Comparison of ENCODE assay signal across 9 mouse cellular contexts in the genomic region with DNA sequence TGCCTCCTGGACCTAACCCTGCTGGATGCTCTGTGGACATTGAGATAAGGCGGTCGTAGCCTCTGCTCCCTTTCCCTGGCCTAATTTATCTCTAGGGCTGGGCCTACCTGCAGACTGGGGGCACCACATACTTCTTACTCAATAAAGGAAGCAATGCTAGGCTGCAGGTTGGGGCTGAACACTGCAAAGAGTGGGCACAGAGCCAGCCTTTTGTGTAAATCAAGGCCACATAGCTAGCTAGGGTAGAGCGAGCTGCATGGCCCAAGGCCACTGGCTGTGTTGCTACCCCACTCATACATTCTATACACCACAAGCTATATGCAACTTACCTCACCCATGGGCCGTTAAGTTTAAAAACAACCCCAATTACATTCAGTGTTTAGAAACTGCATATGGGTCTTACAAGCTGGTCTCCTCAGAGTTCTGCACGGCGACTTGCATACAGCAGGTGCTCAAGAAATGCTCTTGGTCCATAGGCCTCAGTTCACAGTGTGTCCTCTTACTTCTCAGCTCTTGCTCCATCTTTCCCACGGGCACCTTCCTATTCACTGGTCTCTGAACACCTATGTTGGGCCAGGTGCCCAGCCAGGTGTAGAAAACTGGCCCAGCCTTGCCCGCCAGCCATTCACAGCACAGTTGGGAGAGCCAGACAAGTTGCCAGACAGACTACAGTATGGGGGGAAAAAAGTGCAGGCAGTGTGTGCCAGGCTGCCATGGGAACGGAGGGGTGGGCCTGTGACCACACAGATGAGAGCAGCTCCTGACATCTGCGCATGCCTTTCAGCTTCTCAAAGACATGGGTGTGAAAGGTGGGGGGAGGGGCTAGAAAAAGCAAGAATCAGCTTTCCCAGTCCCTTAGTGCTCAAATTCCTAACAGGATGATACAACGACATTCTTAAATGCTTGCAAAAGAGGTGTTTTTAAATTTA. TPM values are rescaled to one million over a fixed set of nuclear protein-coding genes. Genes with fewer than 3 reads are reported as not detected.
A peak's percentile ranks its signal among the peaks of the same experiment; 100 is the strongest.
DNase-seq lines count a peak whose midpoint lies in the region; ATAC-seq and TF ChIP-seq lines count a peak whose summit lies in the region.
"Had no signal": no experiment of that assay in that cellular context is flagged by ENCODE, and none has a peak within 500 bp of the region (broad histone marks: within the 10 kb centered on the region; RNA-seq: fewer than 3 reads in every experiment).

No protein-coding gene starts in this region.

- H3K9ac ChIP-seq in stomach, embryonic 14.5 days (replicated peaks; ENCODE audit: low read depth, low read length): no peak overlapping the region
- no peak overlapping the region for H3K9ac ChIP-seq in stomach, postnatal 0 days (ENCODE audit: low read length)
- no peak overlapping the region for H3K9ac ChIP-seq in hindbrain, embryonic 14.5 days
- H3K9ac ChIP-seq: heart, embryonic 15.5 days had no signal

- TF ChIP-seq EP300 in stomach, postnatal 0 days (optimal IDR thresholded peaks at IDR 0.05): no peak

- peak; percentile 42; the same call in 1 of the 2 replicates for ATAC-seq in stomach, embryonic 14.5 days (ENCODE audit: insufficient number of reproducible peaks, insufficient read depth, low FRiP score, low read depth)
- no peak for ATAC-seq in stomach, postnatal 0 days (ENCODE audit: low FRiP score, low TSS enrichment)
- peak; percentile 67 for ATAC-seq in hindbrain, embryonic 14.5 days (ENCODE audit: low FRiP score)

- intact Hi-C loops in left cerebral cortex, postnatal 25 days (cut with DNase I): loop anchor here (10.0 kb wide), 1 partner anchor 165 kb away; no protein-coding TSS in a partner anchor

- no peaks in the 10 kb centered on the region for H3K36me3 ChIP-seq in stomach, embryonic 14.5 days (ENCODE audit: control insufficient read depth, insufficient read depth, low read length)
- no peaks in the 10 kb centered on the region for H3K36me3 ChIP-seq in stomach, postnatal 0 days (ENCODE audit: control insufficient read depth, insufficient read depth, low read length)
- H3K36me3 ChIP-seq in hindbrain, embryonic 14.5 days (replicated peaks; ENCODE audit: control insufficient read depth, insufficient read depth): no peaks in the 10 kb centered on the region
- H3K36me3 ChIP-seq: heart, embryonic 15.5 days had no signal

- no peak overlapping the region for H3K4me2 ChIP-seq in stomach, embryonic 14.5 days (replicated peaks; ENCODE audit: low read depth, low read length)
- no peak overlapping the region for H3K4me2 ChIP-seq in stomach, postnatal 0 days (replicated peaks; ENCODE audit: low read depth)
- H3K4me2 ChIP-seq in hindbrain, embryonic 14.5 days (replicated peaks): no peak overlapping the region
- H3K4me2 ChIP-seq: heart, embryonic 15.5 days had no signal

- 72% methylated on average over 11 of the region's 11 CpGs for WGBS in stomach, embryonic 14.5 days
- WGBS in stomach, postnatal 0 days: 64% methylated on average over 11 of the region's 11 CpGs
- 70% methylated on average over 11 of the region's 11 CpGs for WGBS in hindbrain, embryonic 14.5 days

- no peaks in the 10 kb centered on the region for H3K27me3 ChIP-seq in stomach, embryonic 14.5 days (ENCODE audit: control insufficient read depth, insufficient read depth, low read length)
- no peaks in the 10 kb centered on the region for H3K27me3 ChIP-seq in stomach, postnatal 0 days (ENCODE audit: control insufficient read depth, insufficient read depth, low read length)
- H3K27me3 ChIP-seq in hindbrain, embryonic 14.5 days (ENCODE audit: control insufficient read depth, insufficient read depth, low read length): no peaks in the 10 kb centered on the region
- H3K27me3 ChIP-seq: heart, embryonic 15.5 days had no signal

- no peak for DNase-seq in stomach, postnatal 0 days (ENCODE audit: low spot score)
- DNase-seq in hindbrain, embryonic 14.5 days (ENCODE audit: low spot score): peak; percentile 30
- DNase-seq in left cerebral cortex, postnatal 25 days (ENCODE audit: low spot score in 2 of 2): peak; percentile 64 to 72
- peak; percentile 52 for DNase-seq in right cerebral cortex, postnatal 25 days
- no peak for DNase-seq in cerebellum, postnatal 25 days
- no peak for DNase-seq in thymus, postnatal 0 days (ENCODE audit: low spot score)
- DNase-seq in heart, adult 9 months (ENCODE audit: low spot score in 2 of 2): no peak

- no peak for TF ChIP-seq CTCF in stomach, postnatal 0 days (IDR thresholded peaks at IDR 0.05; ENCODE audit: low read depth)

- no peak overlapping the region for H3K4me3 ChIP-seq in stomach, embryonic 14.5 days (ENCODE audit: low read depth, low read length)
- no peak overlapping the region for H3K4me3 ChIP-seq in stomach, postnatal 0 days (ENCODE audit: low read depth, low read length)
- no peak overlapping the region for H3K4me3 ChIP-seq in hindbrain, embryonic 14.5 days (replicated peaks; ENCODE audit: low read length)
- H3K4me3 ChIP-seq: heart, embryonic 15.5 days had no signal

- no peaks in the 10 kb centered on the region for H3K4me1 ChIP-seq in stomach, embryonic 14.5 days (ENCODE audit: control insufficient read depth, insufficient read depth, low read length)
- no peaks in the 10 kb centered on the region for H3K4me1 ChIP-seq in stomach, postnatal 0 days (replicated peaks; ENCODE audit: control insufficient read depth, insufficient read depth)
- peaks cover 11% of the 10 kb centered on the region for H3K4me1 ChIP-seq in hindbrain, embryonic 14.5 days (replicated peaks; ENCODE audit: control insufficient read depth, insufficient read depth, low read length)

- H3K9me3 ChIP-seq in stomach, embryonic 14.5 days (ENCODE audit: control insufficient read depth, low read depth, low read length): no peaks in the 10 kb centered on the region
- H3K9me3 ChIP-seq in stomach, postnatal 0 days (ENCODE audit: control insufficient read depth, low read length): no peaks in the 10 kb centered on the region
- H3K9me3 ChIP-seq in hindbrain, embryonic 14.5 days (ENCODE audit: control insufficient read depth, low read length): no peaks in the 10 kb centered on the region
- H3K9me3 ChIP-seq: heart, embryonic 15.5 days had no signal

- H3K27ac ChIP-seq in stomach, embryonic 14.5 days (ENCODE audit: low read length): no peak overlapping the region
- no peak overlapping the region for H3K27ac ChIP-seq in stomach, postnatal 0 days (replicated peaks)
- no peak overlapping the region for H3K27ac ChIP-seq in hindbrain, embryonic 14.5 days
- H3K27ac ChIP-seq: heart, embryonic 15.5 days had no signal

RNA-seq across cellular contexts. Expression of a gene that starts 13.5 kb away (rescaled TPM):
- 6.2 and 7.0 TPM in 2 replicates for polyA plus RNA-seq in stomach, embryonic 14.5 days (2014; fragmentation: Nextera tagmentation; extraction: Ambion mirVana)
- 4.2 TPM in 2 replicates for polyA plus RNA-seq in stomach, postnatal 0 days (2015; fragmentation: Nextera tagmentation; extraction: Ambion mirVana)
- polyA plus RNA-seq in hindbrain, embryonic 14.5 days (2014; fragmentation: Nextera tagmentation; extraction: Ambion mirVana): 6.7 and 7.3 TPM in 2 replicates
- total RNA-seq in left cerebral cortex, postnatal 25 days (2021): 1 to 10 TPM; 8.0 to 8.3 TPM
- polyA plus RNA-seq in thymus, postnatal 0 days (2015; fragmentation: Nextera tagmentation; extraction: Ambion mirVana): 5.7 and 6.2 TPM in 2 replicates

Comparison
In these comparisons a context has a peak if more than half of its experiments do, and no peak if none do; other contexts are left out.
1. DNase-seq: peak in hindbrain, embryonic 14.5 days (single experiment), left cerebral cortex, postnatal 25 days (2 of 2) and right cerebral cortex, postnatal 25 days (single experiment); none in stomach, postnatal 0 days (single experiment), cerebellum, postnatal 25 days (0 of 2), thymus, postnatal 0 days (single experiment) and heart, adult 9 months (0 of 2).